17 mouse cellular contexts compared by ENCODE assay signal in the genomic region with DNA sequence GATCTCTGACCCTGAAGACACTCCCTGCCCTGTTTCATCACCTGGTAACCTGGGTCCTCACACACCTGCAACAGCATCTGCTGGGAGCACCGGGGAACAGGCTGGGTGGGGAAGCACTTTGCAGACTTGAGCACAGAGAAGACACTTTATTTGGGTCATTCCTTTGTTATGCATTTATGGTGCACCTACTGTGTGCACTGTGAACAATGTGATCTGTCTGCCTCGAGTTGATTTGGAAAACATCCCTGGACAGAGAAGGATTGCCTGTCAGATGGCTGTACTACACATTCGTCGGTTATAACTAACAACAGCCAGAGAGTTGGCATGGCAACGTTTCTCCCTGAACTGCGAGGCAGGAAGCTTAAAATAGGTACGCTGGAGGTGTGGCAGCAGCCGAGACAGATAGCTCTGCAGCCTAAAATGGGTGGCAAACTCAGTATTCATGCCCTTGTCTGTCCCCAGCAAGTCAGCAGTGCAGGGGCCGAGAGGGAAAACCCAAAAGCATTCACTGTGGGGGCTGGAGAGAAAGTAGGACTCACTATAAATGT. TPM values are rescaled to one million over a fixed set of nuclear protein-coding genes. Genes with fewer than 3 reads are reported as not detected.
A peak's percentile ranks its signal among the peaks of the same experiment; 100 is the strongest.
DNase-seq lines count a peak whose midpoint lies in the region; ATAC-seq and TF ChIP-seq lines count a peak whose summit lies in the region.
"Had no signal": no experiment of that assay in that cellular context is flagged by ENCODE, and none has a peak within 500 bp of the region (broad histone marks: within the 10 kb centered on the region; RNA-seq: fewer than 3 reads in every experiment).

No protein-coding gene starts in this region.

- peak; percentile 76 for DNase-seq in forebrain, postnatal 0 days
- no peak for DNase-seq in forebrain, embryonic 10.5 days (ENCODE audit: extremely low spot score, low spot score)
- DNase-seq in left cerebral cortex, adult 11 months (ENCODE audit: low spot score) = peak; percentile 80
- DNase-seq in left cerebral cortex, postnatal 4 days = no peak
- DNase-seq in left cerebral cortex, postnatal 25 days (ENCODE audit: low spot score in 2 of 2) = peak; percentile 79 to 96
- peak; percentile 94 for DNase-seq in telencephalon, adult 2 months (ENCODE audit: low read depth, low spot score)
- DNase-seq in lung, postnatal 10 days = no peak
- DNase-seq in cerebellum, adult 11 months = no peak
- DNase-seq: adrenal gland, postnatal 14 days; cerebellum, postnatal 25 days; heart, postnatal 14 days; kidney, adult 9 months; lung, adult 18-20 months; thymus, postnatal 14 days had no signal

- peak; percentile 90 for ATAC-seq in forebrain, postnatal 0 days

- H3K36me3 ChIP-seq in forebrain, postnatal 0 days (ENCODE audit: insufficient read depth) = no peaks in the 10 kb centered on the region
- no peaks in the 10 kb centered on the region for H3K36me3 ChIP-seq in forebrain, embryonic 10.5 days (replicated peaks)
- H3K36me3 ChIP-seq: embryonic facial prominence, embryonic 12.5 days; limb, embryonic 15.5 days; neural tube, embryonic 13.5 days had no signal

- intact Hi-C loops in left cerebral cortex, postnatal 4 days (cut with DNase I) = no loop called here
- intact Hi-C loops in left cerebral cortex, postnatal 25 days (cut with DNase I) = no loop called here

- WGBS in forebrain, postnatal 0 days = 31% methylated on average over 9 of the region's 9 CpGs
- WGBS in forebrain, embryonic 10.5 days = 65% methylated on average over 9 of the region's 9 CpGs

- no peak for TF ChIP-seq CTCF in forebrain, postnatal 0 days (IDR thresholded peaks at IDR 0.05; ENCODE audit: low read depth)

- no peak overlapping the region for H3K4me3 ChIP-seq in forebrain, postnatal 0 days (ENCODE audit: low read depth, low read length)
- H3K4me3 ChIP-seq in forebrain, embryonic 10.5 days = no peak overlapping the region
- H3K4me3 ChIP-seq: embryonic facial prominence, embryonic 12.5 days; limb, embryonic 15.5 days; neural tube, embryonic 13.5 days had no signal

- H3K27me3 ChIP-seq in forebrain, postnatal 0 days (ENCODE audit: insufficient read depth, low read length) = no peaks in the 10 kb centered on the region
- peaks cover 9% of the 10 kb centered on the region; the same call in 1 of the 2 replicates for H3K27me3 ChIP-seq in forebrain, embryonic 10.5 days (ENCODE audit: poor library complexity, severe bottlenecking)

- no peak overlapping the region for H3K9ac ChIP-seq in forebrain, postnatal 0 days
- H3K9ac ChIP-seq: embryonic facial prominence, embryonic 12.5 days; limb, embryonic 15.5 days; neural tube, embryonic 13.5 days had no signal

- 0 out of 2 replicates have a peak overlapping the region, but pooled peaks have one; percentile 16 for H3K4me2 ChIP-seq in forebrain, postnatal 0 days (ENCODE audit: low read depth)
- H3K4me2 ChIP-seq: embryonic facial prominence, embryonic 12.5 days; limb, embryonic 15.5 days; neural tube, embryonic 13.5 days had no signal

- H3K4me1 ChIP-seq in forebrain, postnatal 0 days (ENCODE audit: insufficient read depth) = peaks cover 3% of the 10 kb centered on the region
- no peaks in the 10 kb centered on the region for H3K4me1 ChIP-seq in forebrain, embryonic 10.5 days
- H3K4me1 ChIP-seq: embryonic facial prominence, embryonic 12.5 days; limb, embryonic 15.5 days had no signal

- H3K27ac ChIP-seq in forebrain, postnatal 0 days (ENCODE audit: low read depth, low read length) = peak overlapping the region; percentile 60
- H3K27ac ChIP-seq in forebrain, embryonic 10.5 days = no peak overlapping the region
- H3K27ac ChIP-seq: embryonic facial prominence, embryonic 12.5 days; limb, embryonic 15.5 days; neural tube, embryonic 13.5 days had no signal

- no peaks in the 10 kb centered on the region for H3K9me3 ChIP-seq in forebrain, postnatal 0 days (ENCODE audit: low read length)
- no peaks in the 10 kb centered on the region for H3K9me3 ChIP-seq in forebrain, embryonic 10.5 days
- H3K9me3 ChIP-seq: embryonic facial prominence, embryonic 12.5 days; limb, embryonic 15.5 days; neural tube, embryonic 13.5 days had no signal

RNA-seq across cellular contexts. Expression of a gene that starts 8.7 kb away (rescaled TPM):
- total RNA-seq in forebrain, postnatal 0 days (2014; rRNA removed) = 965 and 1,074 TPM in 2 replicates
- polyA plus RNA-seq in forebrain, postnatal 0 days (2015; fragmentation: Nextera tagmentation; extraction: Ambion mirVana) = 1,043 and 1,136 TPM in 2 replicates
- 96.5 and 106 TPM in 2 replicates for polyA plus RNA-seq in forebrain, embryonic 10.5 days (2016; fragmentation: Nextera tagmentation; extraction: Ambion mirVana)
- 1,000 to 10,000 TPM; 1,527 to 1,566 TPM for total RNA-seq in left cerebral cortex, postnatal 4 days (2021)
- 100 to 1,000 TPM; 210 to 213 TPM for total RNA-seq in left cerebral cortex, postnatal 25 days (2021)

Comparison
In these comparisons a context has a peak if more than half of its experiments do, and no peak if none do; other contexts are left out.
1. DNase-seq: peak in forebrain, postnatal 0 days (single experiment), left cerebral cortex, adult 11 months (single experiment), left cerebral cortex, postnatal 25 days (2 of 2) and telencephalon, adult 2 months (single experiment); none in forebrain, embryonic 10.5 days (single experiment), left cerebral cortex, postnatal 4 days (single experiment), lung, postnatal 10 days (single experiment) and cerebellum, adult 11 months (single experiment).